Mouse (Mus musculus) CH12.LX (cell line): ENCODE measurements around the gene Gbp8. TPM values are rescaled to one million over a fixed set of nuclear protein-coding genes. Genes with fewer than 3 reads are reported as not detected.
"Not testable (repeated sequence)": the region's sequence is repeated elsewhere in the genome, so short reads cannot be mapped to it uniquely, and the experiment has no call there.

Experiments used
- DNase-seq: peaks from one replicate; pipeline ENCODE4 v3.0.0-alpha.2; 2013; ENCODE audit errors: extremely low read depth
- H3K27ac ChIP-seq: 2 replicates; pipeline ENCODE4 v1.5.1; 2012; ENCODE audit warnings: low read depth, mild to moderate bottlenecking, control low read depth, moderate library complexity; ENCODE audit not compliant: insufficient read depth
- H3K27me3 ChIP-seq: replicated peaks from 2 replicates; pipeline ENCODE3; 2012; ENCODE audit warnings: inconsistent platforms
- H3K36me3 ChIP-seq, 2 experiments: replicated peaks in 1 of 2; 2 replicates each; pipeline versions ENCODE3 to v1.6.1; 2012; ENCODE audit warnings: inconsistent platforms in 1 of 2, low read length in 1 of 2, mild to moderate bottlenecking in 1 of 2, mixed read lengths in 1 of 2, moderate library complexity in 1 of 2; ENCODE audit not compliant: control insufficient read depth in 1 of 2, insufficient read depth in 1 of 2
- H3K4me1 ChIP-seq, 2 experiments: 2 replicates each; pipeline ENCODE4 v1.6.1; 2012; ENCODE audit warnings: inconsistent platforms in 1 of 2, moderate library complexity in 1 of 2; ENCODE audit not compliant: insufficient read depth in 2 of 2, control insufficient read depth in 1 of 2
- H3K4me2 ChIP-seq: 2 replicates; pipeline ENCODE4 v1.6.1; 2012; ENCODE audit warnings: low read depth, mild to moderate bottlenecking, control low read depth; ENCODE audit not compliant: poor library complexity, insufficient read depth, severe bottlenecking
- H3K4me3 ChIP-seq, 3 experiments: fragments of 150-350 bp in 1 of 3; sonication (generic) in 1 of 3; replicated peaks in 1 of 3; 2 replicates each; pipeline versions ENCODE3 to v1.5.1; 2011 to 2012; ENCODE audit warnings: low read depth in 2 of 3, low read length in 2 of 3, mild to moderate bottlenecking in 2 of 3, moderate library complexity in 2 of 3, control low read depth in 1 of 3, improper control_type of control experiment in 1 of 3, inconsistent platforms in 1 of 3, mixed read lengths in 1 of 3; ENCODE audit not compliant: poor library complexity in 1 of 3
- H3K79me2 ChIP-seq: replicated peaks from 2 replicates; pipeline ENCODE4 v1.6.1; 2012; ENCODE audit warnings: mild to moderate bottlenecking, moderate library complexity; ENCODE audit not compliant: control insufficient read depth, poor library complexity, insufficient read depth, severe bottlenecking; ENCODE audit errors: extremely low read depth
- H3K9ac ChIP-seq: 2 replicates; pipeline ENCODE4 v1.6.1; 2012; ENCODE audit warnings: low read depth, mild to moderate bottlenecking, control low read depth, moderate library complexity; ENCODE audit not compliant: insufficient read depth
- H3K9me3 ChIP-seq: replicated peaks from 2 replicates; pipeline ENCODE3; 2012; ENCODE audit warnings: low read length, inconsistent platforms, mixed read lengths
- BHLHE40 ChIP-seq: IDR thresholded peaks from 2 replicates; pipeline ENCODE4 v1.6.1; 2011; ENCODE audit warnings: mild to moderate bottlenecking, low read depth, low read length, improper control_type of control experiment
- CHD2 ChIP-seq: IDR thresholded peaks from 2 replicates; pipeline ENCODE4 v1.6.1; 2011; ENCODE audit warnings: low read length, improper control_type of control experiment
- CTCF ChIP-seq, 2 experiments: IDR thresholded peaks in 1 of 2; conservative IDR thresholded peaks in 1 of 2; 2 replicates each; pipeline ENCODE4 v1.5.1; 2011 to 2012; ENCODE audit warnings: low read depth in 2 of 2, low read length in 2 of 2, improper control_type of control experiment in 1 of 2, inconsistent platforms in 1 of 2, mild to moderate bottlenecking in 1 of 2, moderate library complexity in 1 of 2
- ELF1 ChIP-seq: IDR thresholded peaks from 2 replicates; pipeline ENCODE4 v1.6.1; 2014; ENCODE audit warnings: low read depth, mild to moderate bottlenecking, inconsistent platforms, low read length, improper control_type of control experiment
- EP300 ChIP-seq: IDR thresholded peaks from 2 replicates; pipeline ENCODE4 v1.6.1; 2011; ENCODE audit warnings: low read length, improper control_type of control experiment
- ETS1 ChIP-seq: conservative IDR thresholded peaks from 2 replicates; pipeline ENCODE4 v1.6.1; 2012; ENCODE audit warnings: low read depth, mild to moderate bottlenecking, inconsistent platforms, low read length, improper control_type of control experiment, moderate library complexity
- HCFC1 ChIP-seq: IDR thresholded peaks from 2 replicates; pipeline ENCODE4 v1.6.1; 2012; ENCODE audit warnings: low read depth, mild to moderate bottlenecking, inconsistent platforms, low read length, improper control_type of control experiment
- IRF4 ChIP-seq: IDR thresholded peaks from 2 replicates; pipeline ENCODE4 v1.6.1; 2014; ENCODE audit warnings: low read depth, mild to moderate bottlenecking, inconsistent platforms, low read length, improper control_type of control experiment
- KAT2A ChIP-seq: IDR thresholded peaks from 2 replicates; pipeline ENCODE4 v1.6.1; 2012; ENCODE audit warnings: low read length, improper control_type of control experiment, inconsistent platforms; ENCODE audit not compliant: insufficient replicate concordance
- MAFK ChIP-seq: IDR thresholded peaks from 2 replicates; pipeline ENCODE4 v1.6.1; 2011; ENCODE audit warnings: low read length, improper control_type of control experiment; ENCODE audit not compliant: insufficient replicate concordance
- MAX ChIP-seq: IDR thresholded peaks from 2 replicates; pipeline ENCODE4 v1.6.1; 2011; ENCODE audit warnings: low read length, improper control_type of control experiment
- MAZ ChIP-seq: IDR thresholded peaks from 2 replicates; pipeline ENCODE4 v1.6.1; 2012; ENCODE audit warnings: low read depth, mild to moderate bottlenecking, inconsistent platforms, low read length, improper control_type of control experiment, moderate library complexity
- MEF2A ChIP-seq: IDR thresholded peaks from 2 replicates; pipeline ENCODE4 v1.6.1; 2014; ENCODE audit warnings: low read depth, mild to moderate bottlenecking, inconsistent platforms, low read length, improper control_type of control experiment, borderline replicate concordance
- MYC ChIP-seq: IDR thresholded peaks from 2 replicates; pipeline ENCODE4 v1.6.1; 2011; ENCODE audit warnings: low read depth, mild to moderate bottlenecking, improper control_type of control experiment, low read length
- NRF1 ChIP-seq: IDR thresholded peaks from 2 replicates; pipeline ENCODE4 v1.6.1; 2014; ENCODE audit warnings: low read depth, mild to moderate bottlenecking, inconsistent platforms, low read length, improper control_type of control experiment, moderate library complexity
- PAX5 ChIP-seq: IDR thresholded peaks from 2 replicates; pipeline ENCODE4 v1.6.1; 2012; ENCODE audit warnings: low read length, inconsistent platforms, mixed read lengths
- RCOR1 ChIP-seq: conservative IDR thresholded peaks from 2 replicates; pipeline ENCODE4 v1.6.1; 2012; ENCODE audit warnings: low read depth, mild to moderate bottlenecking, inconsistent platforms, low read length, improper control_type of control experiment
- SIN3A ChIP-seq: IDR thresholded peaks from 2 replicates; pipeline ENCODE4 v1.6.1; 2012; ENCODE audit warnings: low read length, improper control_type of control experiment, inconsistent platforms
- USF1 ChIP-seq: IDR thresholded peaks from 2 replicates; pipeline ENCODE4 v1.6.1; 2014; ENCODE audit warnings: low read depth, mild to moderate bottlenecking, inconsistent platforms, low read length, improper control_type of control experiment
- USF2 ChIP-seq: conservative IDR thresholded peaks from 2 replicates; pipeline ENCODE4 v1.6.1; 2011; ENCODE audit warnings: low read depth, low read length, improper control_type of control experiment
- ZC3H11A ChIP-seq: IDR thresholded peaks from 2 replicates; pipeline ENCODE4 v1.6.1; 2012; ENCODE audit warnings: low read depth, mild to moderate bottlenecking, inconsistent platforms, low read length, improper control_type of control experiment
- ZKSCAN1 ChIP-seq: IDR thresholded peaks from 2 replicates; pipeline ENCODE4 v1.6.1; 2012; ENCODE audit warnings: low read depth, inconsistent platforms, low read length, improper control_type of control experiment, borderline replicate concordance
- ZMIZ1 ChIP-seq: IDR thresholded peaks from 2 replicates; pipeline ENCODE4 v1.6.1; 2012; ENCODE audit warnings: low read depth, mild to moderate bottlenecking, inconsistent platforms, low read length, improper control_type of control experiment
- ZNF384 ChIP-seq: IDR thresholded peaks from 2 replicates; pipeline ENCODE4 v1.6.1; 2012; ENCODE audit warnings: low read depth, low read length, improper control_type of control experiment, inconsistent platforms
- dilution Hi-C: fragments of 300-500 bp; cut with MboI; formaldehyde crosslinking; loops from 2 replicates; pipeline ENCODE4 v1.14.3; 2020; ENCODE audit warnings: low sequenced_read_pairs; ENCODE audit not compliant: extremely low pct_unique_long_range_greater_than_20kb, extremely low pct_ligation_motif_present
- in situ Hi-C: fragments of 300-500 bp; cut with MboI; formaldehyde crosslinking; loops from 3 replicates; pipeline ENCODE4 v1.14.3; 2019; ENCODE audit warnings: low sequenced_read_pairs, low pct_ligation_motif_present, low pct_unique_long_range_greater_than_20kb, mixed read lengths
- polyA plus RNA-seq: library from polyadenylated mRNA; unstranded; fragments of >175 nt; gene quantifications from 2 replicates; pipeline ENCODE4 v1.2.1, GENCODE M21; 2012; ENCODE audit warnings: low read depth; ENCODE audit not compliant: insufficient read length
- total RNA-seq, 2 experiments: library from RNA; depleted of rRNA; stranded (reverse); fragments of 300-350 nt in 1 of 2; fragments of >200 nt in 1 of 2; gene quantifications; 2 replicates each; pipeline ENCODE4 v1.2.3; 2012 to 2014

Gbp8 gene
- total and polyA plus RNA-seq, 3 experiments: 5.1 to 7.4 (median 5.2) TPM

DNA sequence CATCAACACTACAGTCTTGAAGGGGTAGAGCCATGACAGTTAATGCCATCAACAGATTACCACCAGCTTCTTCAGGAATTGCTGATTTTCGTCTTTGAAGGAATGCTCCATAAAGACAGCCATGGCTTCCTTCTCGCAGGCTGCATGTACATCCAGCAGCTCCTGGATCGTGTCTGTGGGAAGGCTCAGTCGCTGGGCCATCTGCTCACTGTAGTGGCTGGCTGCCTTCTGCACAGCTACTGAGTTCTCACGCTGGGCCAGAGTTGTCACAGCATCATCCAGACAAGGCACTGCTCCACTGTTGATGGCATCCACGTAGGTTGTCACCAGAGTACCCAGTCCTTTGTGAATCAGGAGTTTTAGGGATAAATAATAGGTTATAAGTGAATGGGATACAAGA lies 17.6 kb downstream of the Gbp8 start:
- dilution Hi-C loops, H3K4me3 ChIP-seq, DNase-seq, H3K4me2 ChIP-seq, H3K27me3 ChIP-seq, H3K4me1 ChIP-seq, H3K27ac ChIP-seq, in situ Hi-C loops, H3K9me3 ChIP-seq, H3K79me2 ChIP-seq, H3K9ac ChIP-seq: not testable (repeated sequence)
- H3K36me3 ChIP-seq: peaks cover 55 to 77% of the 10 kb centered on the region in 2 experiments

DNA sequence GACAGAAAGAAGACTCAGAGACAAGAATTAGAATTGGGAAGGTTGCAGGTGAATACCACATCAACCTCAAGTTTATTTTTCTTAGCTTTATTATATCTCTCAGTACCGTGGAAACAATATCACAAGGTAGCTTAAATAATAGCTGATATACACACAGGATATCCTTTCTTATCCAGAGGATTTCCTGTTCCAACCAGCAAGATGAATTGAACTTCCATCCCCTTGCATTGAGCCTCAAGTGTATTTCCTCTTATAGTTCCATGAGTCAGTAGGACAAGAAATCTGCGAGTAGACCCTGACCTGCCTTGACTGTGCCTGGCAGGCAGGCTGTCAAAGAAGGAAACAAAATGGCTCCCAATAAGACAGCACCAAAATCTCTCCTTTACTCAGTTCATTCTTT lies 23.6 kb downstream of the Gbp8 start:
- Histone ChIP-seq H3K4me2 (no peak overlapping the region), H3K79me2 (no peaks in the 10 kb centered on the region), H3K9ac (no peak overlapping the region), H3K9me3 (no peaks in the 10 kb centered on the region), H3K4me1 (peaks cover 3 to 14% of the 10 kb centered on the region in 2 experiments; a peak in 2 of 4 replicates), H3K36me3 (peaks cover 27 to 51% of the 10 kb centered on the region in 2 experiments), H3K4me3 (no peak overlapping the region), H3K27me3 (no peaks in the 10 kb centered on the region), H3K27ac (no peak overlapping the region)
- DNase-seq: no peak
- in situ Hi-C loops (no loop called here), dilution Hi-C loops (no loop called here)
- no peak for TF ChIP-seq USF1
- TF ChIP-seq HCFC1: no peak
- TF ChIP-seq MAFK: no peak
- no peak for TF ChIP-seq CTCF (conservative IDR thresholded peaks at IDR 0.05 in 1 of 2, IDR thresholded peaks at IDR 0.05 in 1 of 2; ENCODE audit: low read depth in 2 of 2, low read length in 2 of 2)
- no peak for TF ChIP-seq MEF2A
- TF ChIP-seq BHLHE40: no peak
- no peak for TF ChIP-seq USF2
- no peak for TF ChIP-seq MAZ
- TF ChIP-seq EP300: no peak
- TF ChIP-seq CHD2: no peak
- TF ChIP-seq NRF1: no peak
- no peak for TF ChIP-seq ETS1
- no peak for TF ChIP-seq IRF4
- no peak for TF ChIP-seq SIN3A

DNA sequence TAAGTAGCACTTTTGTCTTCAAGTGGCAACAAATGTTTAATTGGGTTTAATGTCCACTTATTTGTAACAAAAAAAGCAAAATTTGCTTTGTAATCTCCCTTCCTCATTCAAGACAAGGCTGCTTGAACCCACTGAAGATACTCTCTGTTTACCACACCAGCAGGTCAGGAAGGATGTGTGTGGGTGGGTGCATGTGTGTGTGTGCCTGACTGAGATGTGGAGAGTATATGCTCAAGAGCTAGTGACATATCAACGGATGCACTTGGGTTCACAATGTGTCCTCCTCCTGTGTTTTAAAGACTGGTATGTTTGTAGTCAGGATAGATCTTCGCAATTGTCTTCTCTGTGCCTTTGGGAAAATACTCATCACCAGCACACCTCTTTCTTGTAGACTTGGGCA lies 24.6 kb downstream of the Gbp8 start:
- TF ChIP-seq MAX (no peak), ZNF384 (no peak), MEF2A (no peak), PAX5 (no peak), ZKSCAN1 (no peak), ZMIZ1 (no peak), CTCF (conservative IDR thresholded peaks at IDR 0.05 in 1 of 2, IDR thresholded peaks at IDR 0.05 in 1 of 2; ENCODE audit: low read depth in 2 of 2, low read length in 2 of 2) (no peak), MYC (no peak), IRF4 (no peak), ELF1 (no peak), RCOR1 (no peak), MAFK (no peak), KAT2A (no peak), USF2 (no peak), ZC3H11A (no peak)
- Histone ChIP-seq H3K27ac (no peak overlapping the region), H3K79me2 (no peaks in the 10 kb centered on the region), H3K27me3 (no peaks in the 10 kb centered on the region), H3K9me3 (no peaks in the 10 kb centered on the region), H3K36me3 (peaks cover 19 to 41% of the 10 kb centered on the region in 2 experiments), H3K4me3 (no peak overlapping the region), H3K4me1 (peaks cover 3 to 15% of the 10 kb centered on the region in 2 experiments; a peak in 2 of 4 replicates), H3K9ac (no peak overlapping the region), H3K4me2 (no peak overlapping the region)
- in situ Hi-C loops: no loop called here
- dilution Hi-C loops: no loop called here
- no peak for DNase-seq
